Mouse (Mus musculus) CD8-positive naive resting alpha-beta T cell, adult 2 months (primary cell): ENCODE data around the gene Zdhhc3.

Source experiments
- DNase-seq, 2 experiments: peaks; one replicate each; pipeline ENCODE4 v3.0.0; 2022; ENCODE audit warnings: low read depth in 2 of 2, low spot score in 2 of 2

Zdhhc3 gene

DNA sequence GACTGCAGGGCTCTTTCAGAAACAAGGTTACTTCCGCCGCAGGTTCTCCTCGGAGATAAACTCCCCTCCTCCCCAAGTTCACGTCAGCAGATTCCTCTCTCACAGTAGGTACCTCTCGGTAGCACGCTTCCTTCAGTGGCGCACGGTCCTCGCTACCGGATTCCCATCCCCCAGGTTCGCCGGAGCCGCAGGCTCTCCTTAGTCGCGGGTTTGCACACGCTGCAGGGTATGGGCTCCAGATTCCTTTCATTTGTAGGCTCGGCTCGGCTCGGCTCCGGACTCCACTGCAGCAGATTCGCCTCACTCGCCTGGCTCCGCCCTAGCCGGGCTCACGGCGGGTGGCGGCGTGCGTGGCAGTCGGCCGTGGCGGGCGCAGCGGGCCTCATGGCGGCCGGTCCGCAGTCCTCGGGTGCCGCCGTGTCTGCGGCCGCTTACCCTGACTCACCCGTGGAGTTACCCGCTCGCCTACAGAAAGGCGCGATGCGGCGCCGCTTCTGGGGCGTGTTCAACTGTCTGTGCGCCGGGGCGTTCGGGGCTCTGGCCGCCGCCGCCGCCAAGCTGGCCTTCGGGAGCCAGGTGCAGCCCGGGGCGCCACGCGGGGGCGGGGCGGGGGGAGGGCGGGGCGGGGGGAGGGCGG is 91.9 kb downstream of the Zdhhc3 start, which contains the start of gene Tmem42:
Gene Tmem42, plus strand, starts transcription at position 332 of the 637 bp plus-strand sequence.
- peak; percentile 79 to 84 for DNase-seq
